Mouse (Mus musculus) MEL (cell line): ENCODE data around the gene Timeless. TPM values are rescaled to one million over a fixed set of nuclear protein-coding genes. Genes with fewer than 3 reads are reported as not detected.

ENCODE experiments used
- DNase-seq: peaks from one replicate; pipeline ENCODE4 v3.0.0; 2011; ENCODE audit warnings: low read depth, low spot score
- H3K27ac ChIP-seq: 2 replicates; pipeline ENCODE4 v1.5.1; 2012; ENCODE audit warnings: low read depth, mild to moderate bottlenecking, control low read depth, low read length, moderate library complexity; ENCODE audit not compliant: control insufficient read depth
- H3K27me3 ChIP-seq, 2 experiments: fragments of 150-350 bp in 1 of 2; sonication (generic) in 1 of 2; 2 replicates each; pipeline ENCODE4 v1.6.1; 2012; ENCODE audit warnings: low read length in 2 of 2, mild to moderate bottlenecking in 2 of 2, improper control_type of control experiment in 1 of 2, moderate library complexity in 1 of 2; ENCODE audit not compliant: insufficient read depth in 2 of 2, control insufficient read depth in 1 of 2
- H3K36me3 ChIP-seq, 2 experiments: 2 replicates each; pipeline ENCODE4 v1.6.1; 2012 to 2014; ENCODE audit warnings: low read length in 2 of 2, improper control_type of control experiment in 1 of 2, inconsistent platforms in 1 of 2, mild to moderate bottlenecking in 1 of 2; ENCODE audit not compliant: insufficient read depth in 2 of 2, control insufficient read depth in 1 of 2
- H3K4me1 ChIP-seq, 2 experiments: fragments of 150-350 bp in 1 of 2; sonication (generic) in 1 of 2; 2 replicates each; pipeline ENCODE4 v1.6.1; 2012; ENCODE audit warnings: low read length in 2 of 2, improper control_type of control experiment in 1 of 2, mild to moderate bottlenecking in 1 of 2; ENCODE audit not compliant: insufficient read depth in 2 of 2, control insufficient read depth in 1 of 2
- H3K4me3 ChIP-seq, 2 experiments: fragments of 150-350 bp in 1 of 2; sonication (generic) in 1 of 2; 2 replicates each; pipeline ENCODE4 v1.5.1; 2012; ENCODE audit warnings: low read depth in 2 of 2, low read length in 2 of 2, mild to moderate bottlenecking in 2 of 2, moderate library complexity in 2 of 2, control low read depth in 1 of 2, improper control_type of control experiment in 1 of 2; ENCODE audit not compliant: control insufficient read depth in 1 of 2, insufficient read depth in 1 of 2
- H3K79me2 ChIP-seq: 2 replicates; pipeline ENCODE4 v1.6.1; 2012; ENCODE audit warnings: mild to moderate bottlenecking, low read length, moderate library complexity; ENCODE audit not compliant: control insufficient read depth, poor library complexity, insufficient read depth
- H3K9ac ChIP-seq: 2 replicates; pipeline ENCODE4 v1.6.1; 2012; ENCODE audit warnings: low read depth, mild to moderate bottlenecking, control low read depth, low read length, moderate library complexity; ENCODE audit not compliant: control insufficient read depth, poor library complexity, severe bottlenecking
- H3K9me3 ChIP-seq: fragments of 150-350 bp; sonication (generic); replicated peaks from 2 replicates; pipeline ENCODE4 v1.6.1; 2012; ENCODE audit warnings: mild to moderate bottlenecking, low read length, improper control_type of control experiment, moderate library complexity; ENCODE audit not compliant: insufficient read depth
- CHD1 ChIP-seq: IDR thresholded peaks from 2 replicates; pipeline ENCODE4 v1.6.1; 2012; ENCODE audit warnings: low read depth, mild to moderate bottlenecking, inconsistent platforms, low read length, improper control_type of control experiment
- CHD2 ChIP-seq: IDR thresholded peaks from 2 replicates; pipeline ENCODE4 v1.6.1; 2011; ENCODE audit warnings: low read length, improper control_type of control experiment
- CTCF ChIP-seq, 3 experiments: IDR thresholded peaks in 2 of 3; conservative IDR thresholded peaks in 1 of 3; 2 replicates each; pipeline ENCODE4 v1.5.1; 2011 to 2012; ENCODE audit warnings: low read length in 3 of 3, low read depth in 2 of 3, mild to moderate bottlenecking in 2 of 3, improper control_type of control experiment in 1 of 3, inconsistent platforms in 1 of 3, mixed read lengths in 1 of 3, moderate library complexity in 1 of 3; ENCODE audit not compliant: control insufficient read depth in 1 of 3, insufficient read depth in 1 of 3, poor library complexity in 1 of 3, severe bottlenecking in 1 of 3
- E2F4 ChIP-seq: IDR thresholded peaks from 2 replicates; pipeline ENCODE4 v1.6.1; 2011; ENCODE audit warnings: low read depth, low read length, improper control_type of control experiment, borderline replicate concordance
- ELF1 ChIP-seq: IDR thresholded peaks from 2 replicates; pipeline ENCODE4 v1.6.1; 2014; ENCODE audit warnings: low read depth, mild to moderate bottlenecking, inconsistent platforms, low read length, improper control_type of control experiment, moderate library complexity
- GABPA ChIP-seq: IDR thresholded peaks from 2 replicates; pipeline ENCODE4 v1.6.1; 2012; ENCODE audit warnings: low read depth, mild to moderate bottlenecking, inconsistent platforms, low read length, improper control_type of control experiment, moderate library complexity
- GATA1 ChIP-seq: IDR thresholded peaks from 2 replicates; pipeline ENCODE4 v1.6.1; 2011; ENCODE audit warnings: low read depth, low read length, improper control_type of control experiment
- JUND ChIP-seq: IDR thresholded peaks from 2 replicates; pipeline ENCODE4 v1.6.1; 2011; ENCODE audit warnings: low read depth, mild to moderate bottlenecking, improper control_type of control experiment, low read length
- MAFK ChIP-seq: IDR thresholded peaks from 2 replicates; pipeline ENCODE4 v1.6.1; 2011; ENCODE audit warnings: low read depth, mild to moderate bottlenecking, low read length, improper control_type of control experiment, borderline replicate concordance
- MYB ChIP-seq: IDR thresholded peaks from 2 replicates; pipeline ENCODE4 v1.6.1; 2011; ENCODE audit warnings: mild to moderate bottlenecking, low read depth, low read length, improper control_type of control experiment
- NRF1 ChIP-seq: IDR thresholded peaks from 2 replicates; pipeline ENCODE4 v1.6.1; 2014; ENCODE audit warnings: low read depth, mild to moderate bottlenecking, inconsistent platforms, low read length, improper control_type of control experiment, moderate library complexity; ENCODE audit not compliant: poor library complexity, insufficient read depth, severe bottlenecking
- POLR2A ChIP-seq, 2 experiments: IDR thresholded peaks; 2 replicates each; pipeline ENCODE4 v1.6.1; 2011 to 2012; ENCODE audit warnings: low read length in 2 of 2, mild to moderate bottlenecking in 2 of 2, control low read depth in 1 of 2, improper control_type of control experiment in 1 of 2, low read depth in 1 of 2, moderate library complexity in 1 of 2; ENCODE audit not compliant: control insufficient read depth in 1 of 2, insufficient read depth in 1 of 2, poor library complexity in 1 of 2
- POLR2AphosphoS2 ChIP-seq: IDR thresholded peaks from 2 replicates; pipeline ENCODE4 v1.6.1; 2011; ENCODE audit warnings: low read length, improper control_type of control experiment
- POLR2AphosphoS5 ChIP-seq: IDR thresholded peaks from 2 replicates; pipeline ENCODE4 v1.6.1; 2012; ENCODE audit warnings: low read depth, borderline replicate concordance, mild to moderate bottlenecking, inconsistent platforms, low read length, moderate library complexity, mixed read lengths
- RAD21 ChIP-seq: IDR thresholded peaks from 2 replicates; pipeline ENCODE4 v1.6.1; 2011; ENCODE audit warnings: mild to moderate bottlenecking, low read depth, low read length, improper control_type of control experiment
- RCOR1 ChIP-seq: IDR thresholded peaks from 2 replicates; pipeline ENCODE4 v1.6.1; 2012; ENCODE audit warnings: low read depth, mild to moderate bottlenecking, inconsistent platforms, low read length, improper control_type of control experiment
- SMC3 ChIP-seq: IDR thresholded peaks from 2 replicates; pipeline ENCODE4 v1.6.1; 2011; ENCODE audit warnings: low read depth, low read length, improper control_type of control experiment
- TCF12 ChIP-seq: IDR thresholded peaks from 2 replicates; pipeline ENCODE4 v1.6.1; 2014; ENCODE audit warnings: low read depth, mild to moderate bottlenecking, inconsistent platforms, low read length, improper control_type of control experiment, moderate library complexity
- UBTF ChIP-seq: IDR thresholded peaks from 2 replicates; pipeline ENCODE4 v1.6.1; 2012; ENCODE audit warnings: low read depth, mild to moderate bottlenecking, inconsistent platforms, low read length, improper control_type of control experiment, moderate library complexity, borderline replicate concordance; ENCODE audit not compliant: insufficient read depth
- USF1 ChIP-seq: IDR thresholded peaks from 2 replicates; pipeline ENCODE4 v1.6.1; 2014; ENCODE audit warnings: low read depth, mild to moderate bottlenecking, inconsistent platforms, low read length, improper control_type of control experiment, moderate library complexity
- USF2 ChIP-seq, 2 experiments: IDR thresholded peaks; 2 replicates each; pipeline ENCODE4 v1.6.1; 2011 to 2012; ENCODE audit warnings: improper control_type of control experiment in 2 of 2, low read length in 2 of 2, borderline replicate concordance in 1 of 2, inconsistent platforms in 1 of 2, low read depth in 1 of 2, mild to moderate bottlenecking in 1 of 2; ENCODE audit not compliant: insufficient read depth in 1 of 2
- ZMIZ1 ChIP-seq: IDR thresholded peaks from 2 replicates; pipeline ENCODE4 v1.6.1; 2012; ENCODE audit warnings: low read depth, mild to moderate bottlenecking, inconsistent platforms, low read length, improper control_type of control experiment, moderate library complexity
- ZNF384 ChIP-seq: IDR thresholded peaks from 2 replicates; pipeline ENCODE4 v1.6.1; 2012; ENCODE audit warnings: low read depth, mild to moderate bottlenecking, inconsistent platforms, low read length, improper control_type of control experiment
- polyA plus RNA-seq, 2 experiments: library from polyadenylated mRNA; stranded (reverse) in 1 of 2; unstranded in 1 of 2; fragments of >175 nt in 1 of 2; fragments of >200 nt in 1 of 2; gene quantifications; 2 replicates each; pipeline versions ENCODE4 v1.2.1 to v1.2.4; 2012; ENCODE audit warnings: low replicate concordance in 2 of 2, low read depth in 1 of 2; ENCODE audit not compliant: insufficient read length in 2 of 2, insufficient read depth in 1 of 2, missing spikeins in 1 of 2
- total RNA-seq: library from RNA; depleted of rRNA; stranded (reverse); fragments of 300-350 nt; gene quantifications from 2 replicates; pipeline ENCODE4 v1.2.3, GENCODE M21; 2012

Timeless gene
- total and polyA plus RNA-seq, 3 experiments = 49.3 to 627 (median 89.8) TPM

GRCm38 (mm10) chr10:128221533-128222286 lies 10.2 kb upstream of the Timeless start:
- peaks cover 4 to 18% of the 10 kb centered on the region in 2 experiments for H3K4me1 ChIP-seq
- H3K27me3 ChIP-seq = no peaks in the 10 kb centered on the region
- no peak overlapping the region for H3K4me3 ChIP-seq
- no peaks in the 10 kb centered on the region for H3K9me3 ChIP-seq
- TF ChIP-seq CHD2 = no peak
- no peak for TF ChIP-seq USF1
- TF ChIP-seq CHD1 = no peak
- peak in 2 of 3 experiments; percentile 13 to 16; a peak in 1 of 6 replicates for TF ChIP-seq CTCF (IDR thresholded peaks at IDR 0.05 in 2 of 3, conservative IDR thresholded peaks at IDR 0.05 in 1 of 3; ENCODE audit: control insufficient read depth in 1 of 3, insufficient read depth in 1 of 3, low read depth in 2 of 3, low read length in 3 of 3, poor library complexity in 1 of 3, severe bottlenecking in 1 of 3)
- TF ChIP-seq SMC3 = peak; percentile 9; the same call in 1 of the 2 replicates
- no peak for TF ChIP-seq MAFK
- no peak for TF ChIP-seq NRF1
- TF ChIP-seq GABPA = no peak
- TF ChIP-seq ZNF384 = peak; percentile 67
- no peak for TF ChIP-seq JUND
- TF ChIP-seq POLR2AphosphoS5 = no peak
- H3K27ac ChIP-seq = no peak overlapping the region
- H3K9ac ChIP-seq = no peak overlapping the region
- H3K79me2 ChIP-seq = no peaks in the 10 kb centered on the region
- no peak for DNase-seq
- H3K36me3 ChIP-seq = peaks cover 0 to 10% of the 10 kb centered on the region in 2 experiments; a peak in 2 of 4 replicates

DNA sequence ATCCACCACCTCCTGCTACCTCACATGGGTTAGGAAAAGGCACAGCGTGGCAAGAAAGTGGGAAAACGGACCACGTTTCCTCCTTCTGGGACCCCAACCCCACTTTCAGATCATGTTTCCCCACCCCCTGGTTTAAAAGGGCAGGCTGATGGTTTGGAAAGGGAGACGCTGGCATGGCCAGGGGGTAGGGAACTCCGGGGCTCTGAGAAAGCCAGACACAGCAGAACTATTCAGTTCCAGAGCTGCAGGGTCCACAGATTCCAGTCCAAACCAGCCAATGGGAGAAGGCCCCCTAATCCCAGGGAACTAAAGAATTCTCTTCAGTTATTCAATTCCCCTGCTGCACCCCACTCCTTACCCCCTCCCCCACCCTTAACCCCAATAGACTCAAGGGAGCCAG lies 6.8 kb upstream of the Timeless start:
- TF ChIP-seq E2F4 (no peak), NRF1 (no peak), UBTF (no peak), TCF12 (no peak), POLR2AphosphoS2 (no peak), ELF1 (no peak), CTCF (IDR thresholded peaks at IDR 0.05 in 2 of 3, conservative IDR thresholded peaks at IDR 0.05 in 1 of 3; ENCODE audit: control insufficient read depth in 1 of 3, insufficient read depth in 1 of 3, low read depth in 2 of 3, low read length in 3 of 3, poor library complexity in 1 of 3, severe bottlenecking in 1 of 3) (no peak), GABPA (no peak), MAFK (no peak), GATA1 (no peak), MYB (no peak), RAD21 (no peak), POLR2A (IDR thresholded peaks at IDR 0.05; ENCODE audit: control insufficient read depth in 1 of 2, insufficient read depth in 1 of 2, low read depth in 1 of 2, low read length in 2 of 2, poor library complexity in 1 of 2) (no peak), ZMIZ1 (no peak), RCOR1 (no peak), USF2 (IDR thresholded peaks at IDR 0.05; ENCODE audit: borderline replicate concordance in 1 of 2, insufficient read depth in 1 of 2, low read depth in 1 of 2, low read length in 2 of 2) (no peak)
- Histone ChIP-seq H3K36me3 (peaks cover 0 to 5% of the 10 kb centered on the region in 2 experiments; a peak in 2 of 4 replicates), H3K79me2 (no peaks in the 10 kb centered on the region), H3K4me3 (no peak overlapping the region), H3K27me3 (no peaks in the 10 kb centered on the region), H3K4me1 (peaks cover 3 to 5% of the 10 kb centered on the region in 2 experiments; a peak in 3 of 4 replicates), H3K9ac (no peak overlapping the region), H3K27ac (no peak overlapping the region), H3K9me3 (no peaks in the 10 kb centered on the region)
- DNase-seq = no peak
